Mouse (Mus musculus) lung, postnatal 0 days (tissue): ENCODE measurements around the gene Smim24.
A peak's percentile ranks its signal among the peaks of the same experiment; 100 is the strongest.

Experiments
- CTCF ChIP-seq: IDR thresholded peaks from 2 replicates; pipeline ENCODE4 v1.5.1; 2016; ENCODE audit warnings: antibody characterized with exemption, mild to moderate bottlenecking
- EP300 ChIP-seq: IDR thresholded peaks from 2 replicates; pipeline ENCODE4 v1.6.1; 2016; ENCODE audit warnings: antibody characterized with exemption, mild to moderate bottlenecking, control low read depth

- TF ChIP-seq EP300 (0 out of 2 replicates have a peak, but pooled peaks have one; percentile 13), CTCF (peak; percentile 80)
These were observed 12.8 kb downstream of the Smim24 start for GRCm38 (mm10) chr10:81405588-81406201.
